Mouse (Mus musculus): ENCODE measurements around the gene Gipr. TPM values are rescaled to one million over a fixed set of nuclear protein-coding genes. Genes with fewer than 3 reads are reported as not detected.

Gipr gene
- polyA plus RNA-seq (2015; fragmentation: Nextera tagmentation; extraction: Ambion mirVana): 73.8 and 73.9 TPM in 2 replicates

DNA sequence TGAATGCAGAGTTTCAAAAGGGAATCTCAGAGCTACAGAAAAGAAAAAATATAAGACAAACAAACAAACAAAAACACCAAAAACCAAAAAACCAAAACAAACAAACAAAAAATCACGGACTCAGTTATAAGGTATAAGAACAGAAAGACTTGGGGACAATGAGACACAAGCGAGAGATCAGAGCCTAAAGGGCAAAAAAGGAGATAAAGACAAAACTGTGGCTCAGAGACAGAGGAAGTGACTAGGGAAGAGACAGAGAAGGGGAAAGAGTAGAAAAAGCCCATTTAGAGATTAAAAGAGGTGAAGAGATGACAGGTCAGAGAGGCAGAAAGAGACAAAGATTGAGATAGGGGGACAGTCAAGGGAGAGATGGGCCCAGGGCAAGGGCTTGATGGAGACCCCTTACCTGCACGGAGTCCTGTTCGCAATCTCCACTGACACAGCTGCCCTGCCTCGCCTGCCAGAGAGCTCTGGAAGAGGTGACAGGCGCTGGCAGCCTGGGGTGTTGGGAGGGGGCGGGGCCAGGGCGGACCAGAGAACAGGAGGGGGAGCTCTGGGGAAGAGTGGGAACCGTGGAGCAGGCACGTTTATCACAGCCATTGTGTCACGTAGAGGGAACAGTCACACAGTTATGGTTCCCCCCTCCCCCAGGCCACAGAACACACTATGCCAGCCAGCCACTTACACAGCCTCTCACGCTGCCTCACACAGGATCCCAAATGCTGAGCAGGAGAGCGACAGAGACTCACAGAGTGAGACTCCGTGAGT lies at the start of gene Gipr:
Gene Gipr, minus strand, starts transcription at position 472 of the 768 bp plus-strand sequence.
- Histone ChIP-seq H3K27me3 (peaks cover 3% of the 10 kb centered on the region; the same call in 1 of the 2 replicates), H3K9ac (peak within 1 kb of the TSS; percentile 56), H3K4me3 (peak within 1 kb of the TSS; percentile 47), H3K4me2 (peak within 1 kb of the TSS; percentile 65), H3K9me3 (replicated peaks) (no peaks in the 10 kb centered on the region), H3K4me1 (replicated peaks) (peaks cover 52% of the 10 kb centered on the region), H3K36me3 (peaks cover 9% of the 10 kb centered on the region; the same call in 1 of the 2 replicates), H3K27ac (peak within 1 kb of the TSS; percentile 89)
- 5% methylated on average over 14 of the region's 14 CpGs for WGBS
- ATAC-seq (replicated peaks; ENCODE audit: insufficient number of reproducible peaks, insufficient read depth, low FRiP score, low read depth): peak; percentile 83

- peaks cover 9% of the 10 kb centered on the region for H3K27me3 ChIP-seq
- peaks cover 24% of the 10 kb centered on the region for H3K4me1 ChIP-seq (replicated peaks)
- H3K27ac ChIP-seq: no peak overlapping the region
- WGBS: 59% methylated on average over 9 of the region's 9 CpGs
- H3K4me3 ChIP-seq: no peak overlapping the region
- H3K9ac ChIP-seq: no peak overlapping the region
- H3K9me3 ChIP-seq (replicated peaks): no peaks in the 10 kb centered on the region
- no peak for ATAC-seq (replicated peaks; ENCODE audit: insufficient number of reproducible peaks, insufficient read depth, low FRiP score, low read depth)
- H3K36me3 ChIP-seq: no peaks in the 10 kb centered on the region
- H3K4me2 ChIP-seq: no peak overlapping the region
These were observed 49.0 kb upstream of the Gipr start for GRCm38 (mm10) chr7:19214940-19215339.

DNA sequence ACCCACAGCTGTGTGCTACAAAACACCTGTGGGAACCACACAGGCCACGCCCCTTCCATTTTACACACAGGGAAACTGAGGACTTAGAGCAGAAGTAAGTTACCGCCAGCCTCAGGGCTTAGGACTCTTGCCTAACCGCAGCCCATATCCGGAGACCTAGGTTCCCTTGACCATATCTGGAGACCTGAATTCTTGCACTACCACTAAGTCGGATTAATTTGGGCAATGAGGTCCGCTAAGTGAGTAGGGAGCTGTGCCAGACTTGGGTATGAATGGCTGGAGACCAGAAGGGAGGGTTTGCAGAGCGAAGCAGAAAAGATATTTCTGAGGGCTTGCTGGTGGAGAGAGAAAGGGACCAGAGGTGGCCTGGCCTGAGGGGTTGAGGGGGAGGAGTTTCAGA lies 48.4 kb upstream of the Gipr start:
- Histone ChIP-seq H3K27me3 (peaks cover 9% of the 10 kb centered on the region), H3K9ac (no peak overlapping the region), H3K4me2 (0 out of 2 replicates have a peak overlapping the region, but pooled peaks have one; percentile 86), H3K4me3 (no peak overlapping the region), H3K36me3 (no peaks in the 10 kb centered on the region), H3K27ac (no peak overlapping the region), H3K4me1 (replicated peaks) (peaks cover 24% of the 10 kb centered on the region), H3K9me3 (replicated peaks) (no peaks in the 10 kb centered on the region)
- 49% methylated on average over 7 of the region's 7 CpGs for WGBS
- ATAC-seq (replicated peaks; ENCODE audit: insufficient number of reproducible peaks, insufficient read depth, low FRiP score, low read depth): no peak

- Histone ChIP-seq H3K36me3 (no peaks in the 10 kb centered on the region), H3K27me3 (peaks cover 9% of the 10 kb centered on the region), H3K4me2 (peak overlapping the region; percentile 86), H3K27ac (no peak overlapping the region), H3K4me3 (peak overlapping the region; percentile 55), H3K9ac (no peak overlapping the region), H3K9me3 (replicated peaks) (no peaks in the 10 kb centered on the region), H3K4me1 (replicated peaks) (peaks cover 24% of the 10 kb centered on the region)
- WGBS: 50% methylated on average over 2 of the region's 2 CpGs
- no peak for ATAC-seq (replicated peaks; ENCODE audit: insufficient number of reproducible peaks, insufficient read depth, low FRiP score, low read depth)
These were observed 47.5 kb upstream of the Gipr start for GRCm38 (mm10) chr7:19213385-19213784.

DNA sequence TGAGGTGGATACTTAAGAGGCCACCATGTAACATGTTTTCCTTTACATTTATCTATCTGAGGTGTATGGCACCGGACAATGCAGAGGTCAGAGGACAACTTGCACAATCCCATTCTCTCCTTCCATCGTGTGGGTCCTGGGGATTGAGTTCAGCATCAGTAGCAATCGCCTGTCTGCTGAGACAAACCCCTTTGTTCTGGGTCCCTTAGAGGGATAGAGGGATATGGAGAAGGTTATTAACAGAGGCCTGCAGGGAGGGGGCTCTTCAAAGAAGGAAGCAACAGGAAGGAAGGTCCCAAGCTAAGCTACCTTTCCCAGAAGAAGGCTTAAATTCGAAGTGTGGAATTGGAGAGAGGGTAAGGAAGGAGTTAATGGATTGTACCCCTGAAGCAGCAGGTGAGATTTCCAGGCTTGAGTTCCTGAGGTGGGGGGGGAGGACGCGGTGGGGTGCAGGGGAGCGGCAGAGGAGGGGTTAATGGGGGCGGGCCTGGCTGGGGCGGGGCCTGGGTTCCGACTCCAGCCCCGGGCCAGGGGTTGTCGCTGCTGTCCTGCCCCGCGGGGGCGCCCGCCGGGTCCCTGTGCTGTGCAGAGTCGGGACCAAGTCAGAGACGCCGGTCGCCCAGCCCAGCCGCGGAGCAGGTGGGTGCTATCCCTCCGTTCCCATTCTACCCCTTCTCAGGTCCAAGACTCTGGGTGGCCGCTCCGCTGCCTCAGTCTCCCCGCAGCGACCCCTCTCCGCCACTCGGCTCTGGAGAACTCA lies 46.2 kb upstream of the Gipr start, which contains the start of gene Gpr4:
Gene Gpr4, plus strand, starts transcription at position 543 of the 760 bp plus-strand sequence.
- 0 out of 2 replicates have a peak within 1 kb of the TSS, but pooled peaks have one; percentile 7 for H3K27ac ChIP-seq
- peak; percentile 67; the same call in 1 of the 2 replicates for ATAC-seq (replicated peaks; ENCODE audit: insufficient number of reproducible peaks, insufficient read depth, low FRiP score, low read depth)
- WGBS: 2% methylated on average over 30 of the region's 30 CpGs

DNA sequence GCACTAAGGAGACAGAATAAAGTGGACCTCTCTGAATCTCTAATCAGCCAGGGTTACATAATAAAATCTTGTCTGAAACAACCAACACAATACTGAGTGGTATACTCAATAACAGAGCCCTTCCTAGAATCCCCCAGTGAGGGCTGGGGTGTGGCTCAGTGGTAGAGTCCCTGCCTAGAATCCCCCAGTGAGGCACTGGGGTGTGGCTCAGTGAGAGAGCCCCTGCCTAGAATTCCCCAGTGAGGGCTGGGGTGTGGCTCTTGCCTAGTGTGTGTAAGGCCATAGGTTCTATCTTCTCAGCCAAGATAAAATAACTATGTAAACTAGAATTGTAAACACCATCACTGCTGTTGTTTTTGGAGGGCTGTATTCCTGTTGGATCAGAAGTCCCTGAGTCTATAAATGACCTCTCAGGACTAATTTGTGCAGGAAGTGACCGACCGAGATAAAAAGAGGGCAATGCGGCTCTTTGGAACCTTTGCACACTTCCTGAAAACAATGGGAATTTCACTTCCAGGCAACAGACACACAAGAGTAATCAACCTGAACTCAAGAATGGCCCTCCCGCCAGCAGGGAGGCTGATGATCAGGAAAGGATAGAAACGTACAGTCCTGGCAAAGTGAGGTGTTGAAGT lies 45.2 kb upstream of the Gipr start:
- 57% methylated on average over 5 of the region's 5 CpGs for WGBS

More for the DNA sequence above, 46.2 kb upstream of the Gipr start, which contains the start of gene Gpr4:
- no peaks in the 10 kb centered on the region for H3K36me3 ChIP-seq
- H3K9me3 ChIP-seq (replicated peaks): no peaks in the 10 kb centered on the region
- peaks cover 9% of the 10 kb centered on the region for H3K27me3 ChIP-seq
- H3K4me3 ChIP-seq: peak within 1 kb of the TSS; percentile 55
- peak within 1 kb of the TSS; percentile 86 for H3K4me2 ChIP-seq
- peak within 1 kb of the TSS; percentile 59 for H3K9ac ChIP-seq
- peaks cover 24% of the 10 kb centered on the region for H3K4me1 ChIP-seq (replicated peaks)

DNA sequence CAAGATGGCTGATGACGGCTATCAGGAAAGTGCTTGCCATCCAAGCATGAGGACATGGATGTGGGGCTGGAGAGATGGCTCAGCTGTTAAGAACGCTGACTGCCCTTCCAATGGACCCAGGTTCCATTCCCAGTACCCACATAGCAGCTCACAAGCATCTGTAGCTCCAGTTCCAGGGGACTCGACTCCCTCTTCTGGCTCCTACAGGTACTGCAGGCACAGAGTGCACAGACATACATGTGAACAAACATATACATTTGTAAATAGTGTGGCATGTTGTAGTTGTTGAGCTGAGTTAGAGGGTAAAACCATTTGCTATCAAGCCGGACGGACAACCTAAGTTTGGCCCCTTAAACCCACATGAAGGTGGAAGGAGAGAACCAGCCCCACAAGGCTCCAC lies 44.1 kb upstream of the Gipr start:
- no peak for ATAC-seq (replicated peaks; ENCODE audit: insufficient number of reproducible peaks, insufficient read depth, low FRiP score, low read depth)
- 90% methylated on average over 5 of the region's 5 CpGs for WGBS

More for the DNA sequence above, 45.2 kb upstream of the Gipr start:
- H3K36me3 ChIP-seq: no peaks in the 10 kb centered on the region
- H3K27ac ChIP-seq: no peak overlapping the region
- ATAC-seq (replicated peaks; ENCODE audit: insufficient number of reproducible peaks, insufficient read depth, low FRiP score, low read depth): no peak
- no peak overlapping the region for H3K4me3 ChIP-seq
- H3K9ac ChIP-seq: no peak overlapping the region
- H3K27me3 ChIP-seq: peaks cover 9% of the 10 kb centered on the region
- peaks cover 24% of the 10 kb centered on the region for H3K4me1 ChIP-seq (replicated peaks)
- H3K4me2 ChIP-seq: no peak overlapping the region
- no peaks in the 10 kb centered on the region for H3K9me3 ChIP-seq (replicated peaks)

DNA sequence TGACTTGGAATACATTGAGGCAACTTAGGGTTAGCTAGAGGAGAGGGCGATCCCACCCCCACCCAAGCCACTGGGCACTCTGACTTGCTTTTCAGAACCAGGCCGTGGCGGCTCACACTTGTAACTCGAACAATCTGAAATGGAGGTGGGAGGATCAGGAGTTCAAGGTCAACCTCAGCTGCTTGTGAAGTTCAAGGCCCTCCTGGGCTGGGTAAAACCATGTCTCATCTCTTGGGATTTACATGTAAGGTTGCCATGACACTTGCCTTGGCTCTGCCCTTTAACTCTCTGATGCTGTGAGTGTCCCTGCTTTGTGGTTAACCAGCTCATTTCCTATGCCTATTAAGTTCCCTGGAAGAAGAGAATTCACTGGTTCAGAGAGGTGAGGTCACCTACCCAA lies 43.6 kb upstream of the Gipr start:
- 72% methylated on average over 4 of the region's 4 CpGs for WGBS
- peaks cover 9% of the 10 kb centered on the region; the same call in 1 of the 2 replicates for H3K27me3 ChIP-seq

More for the DNA sequence above, 44.1 kb upstream of the Gipr start:
- no peak overlapping the region for H3K27ac ChIP-seq
- H3K4me3 ChIP-seq: no peak overlapping the region
- H3K36me3 ChIP-seq: peaks cover 10% of the 10 kb centered on the region; the same call in 1 of the 2 replicates
- no peaks in the 10 kb centered on the region for H3K9me3 ChIP-seq (replicated peaks)
- H3K4me2 ChIP-seq: no peak overlapping the region
- H3K27me3 ChIP-seq: peaks cover 9% of the 10 kb centered on the region; the same call in 1 of the 2 replicates
- no peak overlapping the region for H3K9ac ChIP-seq
- peaks cover 24% of the 10 kb centered on the region for H3K4me1 ChIP-seq (replicated peaks)

DNA sequence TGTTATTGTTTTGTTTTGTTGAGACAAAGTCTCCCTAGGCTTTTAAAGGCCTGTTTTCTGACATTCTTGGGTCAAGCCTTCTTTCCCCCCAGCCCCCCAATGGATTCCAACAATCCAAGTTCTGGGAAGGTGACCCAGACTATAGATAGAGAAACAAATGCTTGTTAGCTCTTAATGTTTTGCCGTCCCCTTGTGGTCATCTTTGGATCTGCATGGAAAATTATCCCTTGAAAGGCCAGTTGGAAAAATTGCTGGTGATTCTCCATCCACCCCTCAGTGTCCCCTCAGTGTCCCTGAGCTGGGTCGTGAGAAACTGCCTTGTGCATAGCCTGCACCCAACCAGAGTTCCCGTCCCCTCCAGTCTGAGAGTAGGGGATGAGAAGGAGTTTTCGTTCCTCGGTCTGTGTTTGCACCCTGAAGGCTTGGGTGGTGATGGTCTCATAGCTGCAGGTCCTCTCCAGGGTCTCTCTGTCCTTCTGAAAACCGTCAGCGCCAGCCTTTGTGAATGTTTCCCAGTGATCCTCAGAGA lies 43.1 kb upstream of the Gipr start:
- Histone ChIP-seq H3K36me3 (peaks cover 19% of the 10 kb centered on the region), H3K9me3 (replicated peaks) (no peaks in the 10 kb centered on the region), H3K4me3 (no peak overlapping the region), H3K4me2 (no peak overlapping the region), H3K27ac (no peak overlapping the region), H3K27me3 (peaks cover 9% of the 10 kb centered on the region; the same call in 1 of the 2 replicates), H3K4me1 (replicated peaks) (peaks cover 20% of the 10 kb centered on the region), H3K9ac (no peak overlapping the region)
- WGBS: 51% methylated on average over 7 of the region's 7 CpGs
- ATAC-seq (replicated peaks; ENCODE audit: insufficient number of reproducible peaks, insufficient read depth, low FRiP score, low read depth): no peak

More for the DNA sequence above, 43.6 kb upstream of the Gipr start:
- ATAC-seq (replicated peaks; ENCODE audit: insufficient number of reproducible peaks, insufficient read depth, low FRiP score, low read depth): no peak
- H3K9me3 ChIP-seq (replicated peaks): no peaks in the 10 kb centered on the region
- no peak overlapping the region for H3K4me3 ChIP-seq
- peaks cover 14% of the 10 kb centered on the region for H3K36me3 ChIP-seq
- no peak overlapping the region for H3K27ac ChIP-seq
- no peak overlapping the region for H3K4me2 ChIP-seq
- no peak overlapping the region for H3K9ac ChIP-seq
- H3K4me1 ChIP-seq (replicated peaks): peaks cover 24% of the 10 kb centered on the region

DNA sequence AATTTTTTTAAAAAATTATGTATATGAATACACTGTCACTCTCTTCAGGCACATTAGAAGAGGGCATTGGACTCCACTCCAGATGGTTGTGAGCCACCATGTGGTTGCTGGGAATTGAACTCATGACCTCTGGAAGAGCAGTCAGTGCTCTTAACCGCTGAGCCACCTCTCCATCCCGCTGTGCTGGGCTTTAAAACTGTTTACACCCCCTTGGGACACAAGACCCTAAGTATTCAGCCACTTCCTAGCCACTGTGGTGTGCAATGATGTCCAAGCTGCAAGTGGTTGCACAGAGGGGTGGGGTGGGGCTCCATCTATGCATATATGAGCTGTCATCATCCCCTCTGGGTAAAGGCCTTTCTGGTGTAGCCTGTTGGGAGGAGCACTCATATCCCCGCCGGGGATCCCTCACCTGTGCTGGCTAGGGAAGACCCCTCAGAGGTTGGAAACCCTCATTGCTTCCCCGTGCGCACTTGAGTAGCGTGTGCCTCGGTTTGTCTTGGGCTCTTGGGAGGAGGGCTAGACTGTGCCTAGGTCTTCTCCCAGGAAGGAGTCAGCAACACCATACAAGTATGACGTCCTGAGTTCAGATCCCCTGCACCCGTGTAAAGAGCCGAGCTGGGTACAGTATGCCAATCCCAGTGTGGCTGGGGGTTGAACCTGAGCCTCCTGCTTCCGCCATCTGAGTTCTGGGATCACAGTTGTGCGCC lies 42.4 kb upstream of the Gipr start:
- H3K27me3 ChIP-seq: peaks cover 9% of the 10 kb centered on the region; the same call in 1 of the 2 replicates
- H3K9me3 ChIP-seq (replicated peaks): no peaks in the 10 kb centered on the region
- H3K27ac ChIP-seq: no peak overlapping the region
- peaks cover 17% of the 10 kb centered on the region for H3K4me1 ChIP-seq (replicated peaks)
- H3K36me3 ChIP-seq: peaks cover 24% of the 10 kb centered on the region
- H3K4me2 ChIP-seq: no peak overlapping the region
- no peak for ATAC-seq (replicated peaks; ENCODE audit: insufficient number of reproducible peaks, insufficient read depth, low FRiP score, low read depth)
- no peak overlapping the region for H3K9ac ChIP-seq
- 78% methylated on average over 13 of the region's 13 CpGs for WGBS
- no peak overlapping the region for H3K4me3 ChIP-seq
